Mouse (Mus musculus) 3134 (cell line): ENCODE results near the gene Serpini2.
"Not testable (repeated sequence)": the region's sequence is repeated elsewhere in the genome, so short reads cannot be mapped to it uniquely, and the experiment has no call there.

Experiments used
- DNase-seq: peaks from one replicate; pipeline ENCODE4 v3.0.0-alpha.2; 2011; ENCODE audit warnings: low spot score; ENCODE audit not compliant: insufficient read length; ENCODE audit errors: extremely low read depth

Serpini2 gene

GRCm38 (mm10) chr3:75269978-75270377 lies at the start of gene Serpini2:
Serpini2 (minus strand) TSS chr3:75270078.
- no peak for DNase-seq

GRCm38 (mm10) chr3:75308861-75309260 lies 39.0 kb upstream of the Serpini2 start:
- no peak for DNase-seq

- no peak for DNase-seq
These were observed 38.4 kb upstream of the Serpini2 start for GRCm38 (mm10) chr3:75308228-75308627.

- DNase-seq: no peak
These were observed 35.7 kb upstream of the Serpini2 start for GRCm38 (mm10) chr3:75305584-75305983.

GRCm38 (mm10) chr3:75304621-75305020 lies 34.7 kb upstream of the Serpini2 start:
- no peak for DNase-seq

GRCm38 (mm10) chr3:75301072-75301471 lies 31.2 kb upstream of the Serpini2 start:
- DNase-seq: no peak

GRCm38 (mm10) chr3:75299464-75299863 lies 29.6 kb upstream of the Serpini2 start:
- not testable (repeated sequence) for DNase-seq

GRCm38 (mm10) chr3:75297758-75298111 lies 27.9 kb upstream of the Serpini2 start:
- no peak for DNase-seq

GRCm38 (mm10) chr3:75297026-75297757 lies 27.3 kb upstream of the Serpini2 start:
- no peak for DNase-seq

- DNase-seq: no peak
These were observed 23.4 kb upstream of the Serpini2 start for GRCm38 (mm10) chr3:75293243-75293642.

GRCm38 (mm10) chr3:75277455-75277854 lies 7.6 kb upstream of the Serpini2 start:
- DNase-seq: no peak

GRCm38 (mm10) chr3:75276522-75276921 lies 6.6 kb upstream of the Serpini2 start:
- DNase-seq: no peak

- no peak for DNase-seq
These were observed 5.2 kb upstream of the Serpini2 start for GRCm38 (mm10) chr3:75275127-75275526.

- DNase-seq: no peak
These were observed 10.5 kb downstream of the Serpini2 start for GRCm38 (mm10) chr3:75259356-75259755.

- DNase-seq: no peak
These were observed 50.2 kb downstream of the Serpini2 start for GRCm38 (mm10) chr3:75219694-75220093.

- no peak for DNase-seq
These were observed 50.7 kb downstream of the Serpini2 start for GRCm38 (mm10) chr3:75219211-75219610.

- DNase-seq: no peak
These were observed 66.9 kb downstream of the Serpini2 start for GRCm38 (mm10) chr3:75202808-75203503.
